Mouse (Mus musculus): ENCODE measurements around the gene 4922502D21Rik.

DNA sequence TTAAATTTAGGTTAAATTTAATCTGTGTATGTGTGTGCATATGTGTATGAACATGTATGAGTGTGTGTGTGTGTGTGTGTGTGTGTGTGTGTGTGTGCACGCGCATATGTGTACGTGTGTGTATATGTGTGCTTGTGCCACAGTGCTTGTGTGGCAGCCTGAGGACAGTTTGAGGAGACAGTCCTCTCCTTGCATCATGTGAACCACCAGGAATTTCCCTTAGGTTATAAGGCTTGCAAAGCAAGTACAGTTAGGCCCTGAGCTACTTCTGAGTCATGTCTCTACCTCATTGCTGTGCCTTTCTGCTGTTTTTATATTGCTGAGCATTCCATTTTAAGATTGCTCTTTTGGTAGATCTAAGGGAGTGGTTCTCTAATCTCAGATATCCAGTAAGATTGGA lies 19.5 kb upstream of the 4922502D21Rik start:
- TF ChIP-seq CTCF (IDR thresholded peaks at IDR 0.05) (no peak), EP300 (IDR thresholded peaks at IDR 0.05) (no peak)
